Mouse (Mus musculus) layer of hippocampus, adult 18-20 months (tissue): ENCODE results near the gene Apod. TPM values are rescaled to one million over a fixed set of nuclear protein-coding genes. Genes with fewer than 3 reads are reported as not detected.
"Not testable (repeated sequence)": the region's sequence is repeated elsewhere in the genome, so short reads cannot be mapped to it uniquely, and the experiment has no call there.

ENCODE experiments used
- DNase-seq, 2 experiments: peaks; one replicate each; pipeline ENCODE4 v3.0.0; 2022; ENCODE audit warnings: low spot score in 2 of 2
- total RNA-seq, 2 experiments: library from RNA; stranded (reverse); gene quantifications; 2 replicates each; pipeline ENCODE4 v1.2.3; 2021

Gene Apod
- total RNA-seq, 2 experiments from 2014 or later, result 161 to 185 TPM

DNA sequence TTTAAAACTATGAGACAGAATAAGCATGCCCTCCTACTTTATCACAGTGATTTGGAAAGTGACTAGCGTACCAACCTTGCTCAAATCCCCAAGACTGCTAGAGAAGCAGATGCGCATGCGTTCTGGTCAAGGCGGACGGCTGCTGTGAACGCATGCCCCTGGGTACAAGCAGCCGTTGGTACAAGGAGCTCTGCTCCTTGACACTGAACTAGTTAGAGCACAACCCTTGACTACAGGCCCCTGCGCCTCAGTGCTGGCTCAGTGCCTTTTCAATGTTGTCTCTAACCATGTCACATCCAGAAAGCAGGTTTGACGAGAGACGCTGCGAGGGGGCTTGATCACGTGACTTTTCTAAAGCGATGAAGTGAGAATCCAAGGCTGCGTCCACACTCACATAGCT, 10.5 kb upstream of the Apod start:
- DNase-seq, result no peak

DNA sequence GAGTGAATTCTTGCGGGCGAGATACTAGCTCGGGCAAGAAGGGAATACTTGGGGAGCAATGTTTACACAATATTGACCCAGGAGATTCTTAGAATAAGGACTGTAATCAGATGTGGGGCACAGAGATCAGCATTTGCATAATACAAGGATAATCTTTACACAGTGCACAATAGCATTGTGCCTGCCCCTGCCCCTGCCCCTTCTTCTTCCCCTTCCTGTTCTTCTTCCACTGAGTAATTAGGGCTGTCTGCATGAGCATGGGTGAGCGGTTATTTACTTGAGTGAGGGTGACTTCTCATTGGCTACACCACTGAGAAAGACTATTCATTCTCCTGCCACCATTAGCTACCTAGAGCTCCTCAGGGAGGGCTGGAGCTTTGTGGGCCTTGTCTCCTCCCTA, 6.9 kb upstream of the Apod start:
- DNase-seq, result no peak

GRCm38 (mm10) chr16:31320954-31321353, 6.3 kb upstream of the Apod start:
- no peak for DNase-seq

- DNase-seq, result not testable (repeated sequence)
These were observed 5.1 kb upstream of the Apod start for GRCm38 (mm10) chr16:31319723-31320122.

- DNase-seq, result no peak
These were observed 4.7 kb upstream of the Apod start for GRCm38 (mm10) chr16:31319316-31319715.

GRCm38 (mm10) chr16:31318418-31318817, 3.8 kb upstream of the Apod start:
- DNase-seq, result no peak

GRCm38 (mm10) chr16:31316246-31317143, 1.9 kb upstream of the Apod start:
- peak in 1 of 2 experiments; percentile 30 for DNase-seq

DNA sequence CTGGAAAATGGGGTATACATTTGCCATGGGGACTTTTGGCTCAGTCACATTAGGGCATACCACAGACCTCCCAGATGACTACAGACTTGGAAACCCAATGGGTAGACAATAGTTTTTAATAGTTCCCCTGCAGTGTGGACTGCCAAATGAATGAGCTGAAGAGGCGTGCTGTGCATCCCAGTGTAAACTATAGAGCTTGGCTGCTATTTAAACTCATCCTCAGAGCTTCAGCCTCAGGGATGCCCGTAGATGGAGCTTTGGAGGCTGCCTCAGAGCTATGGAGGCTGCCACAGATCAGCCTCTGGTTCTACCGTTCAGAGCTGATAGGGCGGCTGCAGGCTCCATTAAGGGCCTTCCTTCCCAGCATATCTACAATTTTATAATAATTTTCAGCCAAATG, 686 bp upstream of the Apod start:
- DNase-seq, result no peak

GRCm38 (mm10) chr16:31313611-31314010, 997 bp downstream of the Apod start:
- no peak for DNase-seq

- DNase-seq, result peak; percentile 40 to 69
These were observed 2.3 kb downstream of the Apod start for GRCm38 (mm10) chr16:31312296-31312695.

DNA sequence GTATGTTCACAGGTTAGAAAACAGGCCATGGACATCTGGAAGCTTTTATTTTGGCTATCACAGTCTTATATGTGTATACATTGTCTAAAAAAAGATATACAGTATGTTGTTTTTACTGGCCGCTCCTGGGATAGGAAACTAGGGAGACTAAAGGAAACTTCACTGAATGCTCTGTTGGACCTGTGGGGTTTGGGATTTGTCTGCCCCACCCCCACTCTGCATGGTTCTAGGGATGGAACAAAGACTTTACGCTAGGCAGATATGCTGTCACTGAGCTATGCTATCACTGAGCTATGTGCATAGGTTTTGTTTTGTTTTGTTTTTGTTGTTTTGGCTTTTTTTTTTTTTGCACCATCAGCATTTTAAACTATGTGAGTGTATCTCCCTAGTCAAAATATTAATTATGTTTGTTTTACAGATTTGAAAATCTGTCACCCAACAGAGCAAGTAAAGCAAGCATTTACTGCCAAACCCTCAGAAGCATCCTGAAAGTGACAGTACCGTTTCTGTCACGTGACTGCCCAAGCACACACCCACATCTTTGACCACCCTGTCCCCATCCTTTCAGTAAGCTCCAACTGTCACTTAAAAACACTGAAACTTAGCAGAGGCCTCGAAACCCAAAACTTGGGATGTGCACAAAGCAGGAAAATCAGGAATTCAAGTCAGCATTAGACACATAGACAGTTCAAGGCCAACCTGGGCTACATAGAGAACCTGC, 9.2 kb downstream of the Apod start:
- no peak for DNase-seq

GRCm38 (mm10) chr16:31303276-31303675, 11.3 kb downstream of the Apod start:
- no peak for DNase-seq

- no peak for DNase-seq
These were observed 13.6 kb downstream of the Apod start for GRCm38 (mm10) chr16:31300883-31301532.

DNA sequence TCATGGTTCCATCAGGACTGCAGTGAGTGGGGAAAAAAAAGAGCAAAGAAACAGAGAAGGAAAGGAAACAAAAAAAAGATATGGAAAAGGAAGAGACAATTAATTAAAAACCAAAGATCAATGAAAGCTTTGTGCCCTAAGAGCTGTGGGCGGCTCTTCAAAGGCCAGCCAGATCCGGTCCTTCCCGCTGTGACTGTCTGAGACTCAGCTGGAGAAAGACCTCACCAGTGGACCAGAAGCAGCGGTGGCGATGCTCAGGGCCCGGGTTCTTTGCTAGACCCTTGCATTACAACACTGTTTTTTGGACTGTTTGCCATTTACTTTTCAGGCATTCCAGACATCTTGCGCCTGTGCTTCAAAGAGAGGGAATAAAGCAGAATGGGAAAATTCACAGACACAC, 14.1 kb downstream of the Apod start:
- DNase-seq, result no peak

GRCm38 (mm10) chr16:31299960-31300353, 14.7 kb downstream of the Apod start:
- no peak for DNase-seq

DNA sequence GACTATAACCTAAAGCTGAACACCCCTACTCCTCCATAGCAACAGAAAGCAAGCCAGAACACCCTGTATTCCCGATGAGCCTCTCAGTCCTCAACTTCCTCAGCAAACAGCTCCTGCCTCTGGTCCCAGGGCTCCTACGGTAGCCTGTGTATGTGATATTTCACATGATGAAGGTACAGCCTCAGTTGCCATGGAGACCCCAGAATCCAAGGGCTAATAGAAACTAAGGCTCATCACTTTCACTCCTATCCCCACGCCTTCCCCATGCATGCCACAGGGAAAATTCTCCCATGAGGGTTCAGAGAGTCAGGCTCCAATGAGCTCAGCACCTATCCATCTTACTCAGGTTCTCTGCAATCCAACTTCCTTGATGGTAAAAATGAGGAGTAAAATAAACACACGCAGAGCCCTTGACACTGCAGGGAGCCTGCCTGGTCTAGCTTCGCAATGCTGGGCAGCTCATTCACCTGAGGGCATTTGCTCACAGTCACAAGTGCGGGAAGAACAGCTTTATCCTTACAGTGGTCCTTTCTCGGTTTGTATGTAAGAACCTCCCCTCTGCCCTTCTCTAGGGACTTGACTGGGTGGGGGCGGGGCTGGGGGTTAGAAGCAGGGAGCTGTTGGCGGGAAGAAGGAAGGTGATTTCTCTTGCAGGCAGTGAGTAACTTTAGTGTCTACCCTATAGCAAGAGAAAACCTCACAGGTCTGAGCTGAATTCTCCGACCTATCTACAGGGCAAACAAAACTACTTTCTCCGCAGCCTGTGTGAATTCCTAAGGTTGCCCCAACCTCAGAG, 15.2 kb downstream of the Apod start:
- DNase-seq, result no peak

- DNase-seq, result no peak
These were observed 17.5 kb downstream of the Apod start for GRCm38 (mm10) chr16:31297113-31297512.

DNA sequence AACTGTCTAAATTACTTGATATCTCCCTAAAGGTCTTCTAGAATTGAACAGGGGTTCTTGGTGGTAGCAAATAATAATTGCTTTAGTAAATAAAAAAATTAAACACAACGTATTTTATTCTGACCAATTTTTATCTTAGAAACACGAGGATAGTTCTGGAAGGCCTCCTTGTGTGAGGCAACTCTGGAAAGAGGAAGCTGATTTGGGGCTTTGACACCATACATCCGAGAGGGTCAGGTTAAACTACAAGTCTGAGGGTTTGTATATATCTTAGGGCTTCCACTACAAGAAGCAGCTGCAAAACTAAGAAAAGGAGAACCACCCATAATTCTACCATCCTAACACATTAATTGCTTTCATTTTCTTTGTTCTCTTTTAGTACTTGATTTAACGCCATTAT, 20.8 kb downstream of the Apod start:
- DNase-seq, result no peak

- no peak for DNase-seq
These were observed 23.8 kb downstream of the Apod start for GRCm38 (mm10) chr16:31290751-31291365.

GRCm38 (mm10) chr16:31290281-31290680, 24.3 kb downstream of the Apod start:
- peak; percentile 60 to 76 for DNase-seq

DNA sequence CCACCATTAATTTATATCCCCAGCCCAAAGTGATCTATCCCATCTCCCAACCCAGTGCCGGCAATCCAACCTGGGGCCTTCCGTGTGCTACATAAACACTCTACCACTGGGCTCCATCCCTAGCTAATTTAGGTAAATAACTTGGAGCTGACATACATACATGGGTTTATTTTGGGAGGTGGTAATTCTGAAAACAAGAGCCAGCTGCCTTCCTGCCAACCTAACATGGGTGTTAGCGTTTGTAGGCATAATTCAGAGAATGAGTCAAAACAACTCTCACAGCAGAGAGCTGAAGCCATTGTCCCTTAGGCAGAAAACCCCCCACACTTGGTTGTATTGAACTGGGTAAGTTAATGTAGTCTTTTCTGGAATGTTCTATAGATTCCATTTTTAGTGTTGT, 26.9 kb downstream of the Apod start:
- peak in 1 of 2 experiments; percentile 59 for DNase-seq
